Mouse (Mus musculus) CD4-positive, CD25-positive, alpha-beta regulatory T cell, adult 4 months (primary cell): Measurements from ENCODE around the gene Ihh. TPM values are rescaled to one million over a fixed set of nuclear protein-coding genes. Genes with fewer than 3 reads are reported as not detected.

Experiments used
- ATAC-seq: one replicate; pipeline ENCODE4 v1.8.0; 2017
- polyA plus RNA-seq, 2 experiments: library from polyadenylated mRNA; unstranded; fragments of 100-300 nt; shearing (Covaris generic); gene quantifications; one replicate each; pipeline ENCODE4 v1.2.1; 2017

The Ihh gene
- polyA plus RNA-seq, 2 experiments from 2014 or later = not detected

GRCm38 (mm10) chr1:74941651-74942360 is 9.7 kb downstream of the Ihh start:
- ATAC-seq = no peak

GRCm38 (mm10) chr1:74939762-74940161 is 11.7 kb downstream of the Ihh start:
- no peak for ATAC-seq

GRCm38 (mm10) chr1:74936221-74936830 is 15.1 kb downstream of the Ihh start:
- ATAC-seq = no peak

- no peak for ATAC-seq
Observed at GRCm38 (mm10) chr1:74935402-74935801, 16.1 kb downstream of the Ihh start, which contains the start of gene Cfap65. Gene Cfap65 (minus strand): TSS chr1:74935599.

GRCm38 (mm10) chr1:74927621-74928296 is 23.7 kb downstream of the Ihh start:
- ATAC-seq = no peak

- ATAC-seq = no peak
Observed at GRCm38 (mm10) chr1:74926721-74927120, 24.8 kb downstream of the Ihh start.

GRCm38 (mm10) chr1:74924464-74924863 is 27.0 kb downstream of the Ihh start:
- ATAC-seq = no peak

- ATAC-seq = no peak
Observed at GRCm38 (mm10) chr1:74915706-74916105, 35.8 kb downstream of the Ihh start.

- no peak for ATAC-seq
Observed at GRCm38 (mm10) chr1:74902191-74902590, 49.3 kb downstream of the Ihh start.

- ATAC-seq = no peak
Observed at GRCm38 (mm10) chr1:74901686-74902085, 49.8 kb downstream of the Ihh start.

- no peak for ATAC-seq
Observed at GRCm38 (mm10) chr1:74900341-74901285, 50.9 kb downstream of the Ihh start.

GRCm38 (mm10) chr1:74898656-74899431 is 52.6 kb downstream of the Ihh start:
- ATAC-seq = no peak

- ATAC-seq = no peak
Observed at GRCm38 (mm10) chr1:74897976-74898375, 53.5 kb downstream of the Ihh start.

Other genes starting within 250 kb of the Ihh start
- not detected for gene Cyp27a1, start 238.1 kb downstream of the Ihh start, polyA plus RNA-seq
- gene Prkag3, start 202.5 kb downstream of the Ihh start, polyA plus RNA-seq = not detected
- gene Wnt6, start 179.8 kb downstream of the Ihh start, polyA plus RNA-seq = not detected
- under 1 TPM; 0.13 to 0.48 TPM for gene Wnt10a, start 160.2 kb downstream of the Ihh start, polyA plus RNA-seq
- gene Cdk5r2, start 96.7 kb downstream of the Ihh start, polyA plus RNA-seq = not detected
- gene Fev, start 66.3 kb downstream of the Ihh start, polyA plus RNA-seq = not detected
- gene Cryba2, start 58.5 kb downstream of the Ihh start, polyA plus RNA-seq = not detected
- gene Cfap65, start 16.1 kb downstream of the Ihh start, polyA plus RNA-seq = not detected
- gene Nhej1, start 173.5 kb upstream of the Ihh start, polyA plus RNA-seq = 10 to 100 TPM in 1 of 2 experiments, 1 to 10 TPM in 1; 6.1 to 15.3 TPM
- gene Slc23a3, start 182.2 kb upstream of the Ihh start, polyA plus RNA-seq = under 1 TPM in 1 of 2 experiments, not detected in 1; 0.20 TPM
- 100 to 1,000 TPM; 125 to 195 TPM for gene Cnppd1, start 191.0 kb upstream of the Ihh start, polyA plus RNA-seq
- 10 to 100 TPM; 19.2 to 32.9 TPM for gene Retreg2, start 191.1 kb upstream of the Ihh start, polyA plus RNA-seq
- 10 to 100 TPM; 54.7 to 71.9 TPM for gene Zfand2b, start 217.0 kb upstream of the Ihh start, polyA plus RNA-seq
- gene Abcb6, start 228.7 kb upstream of the Ihh start, polyA plus RNA-seq = 1 to 10 TPM in 1 of 2 experiments, under 1 TPM in 1; 0.97 to 6.9 TPM
- 10 to 100 TPM; 24.5 to 49.2 TPM for gene Ankzf1, start 240.5 kb upstream of the Ihh start, polyA plus RNA-seq
- 10 to 100 TPM; 10.1 to 12.4 TPM for gene Atg9a, start 240.5 kb upstream of the Ihh start, polyA plus RNA-seq